Mouse (Mus musculus): ENCODE data around the gene Mrap. TPM values are rescaled to one million over a fixed set of nuclear protein-coding genes. Genes with fewer than 3 reads are reported as not detected.

Mrap gene
- polyA plus RNA-seq, 1 experiment from 2014 or later = 0.25 TPM

- no peaks in the 10 kb centered on the region for H3K4me1 ChIP-seq (ENCODE audit: control insufficient read depth, insufficient read depth, low read length)
- H3K4me2 ChIP-seq (ENCODE audit: low read length) = no peak overlapping the region
- no peaks in the 10 kb centered on the region for H3K9me3 ChIP-seq (replicated peaks; ENCODE audit: control insufficient read depth, low read length, poor library complexity, severe bottlenecking)
- H3K9ac ChIP-seq (ENCODE audit: low read depth, low read length) = no peak overlapping the region
- no peak overlapping the region for H3K4me3 ChIP-seq (ENCODE audit: low read depth, low read length)
- no peak overlapping the region for H3K27ac ChIP-seq (ENCODE audit: low read length)
- H3K27me3 ChIP-seq (ENCODE audit: control insufficient read depth, insufficient read depth, low read depth, low read length) = no peaks in the 10 kb centered on the region
- ATAC-seq = no peak
- peaks cover 26% of the 10 kb centered on the region for H3K36me3 ChIP-seq (ENCODE audit: control insufficient read depth, insufficient read depth, low read length)
These were observed 56.7 kb downstream of the Mrap start for GRCm38 (mm10) chr16:90794708-90795107.

GRCm38 (mm10) chr16:90798446-90798845, 60.4 kb downstream of the Mrap start:
- Histone ChIP-seq H3K4me2 (ENCODE audit: low read length) (no peak overlapping the region), H3K27me3 (ENCODE audit: control insufficient read depth, insufficient read depth, low read depth, low read length) (no peaks in the 10 kb centered on the region), H3K27ac (ENCODE audit: low read length) (no peak overlapping the region), H3K9me3 (replicated peaks; ENCODE audit: control insufficient read depth, low read length, poor library complexity, severe bottlenecking) (no peaks in the 10 kb centered on the region), H3K9ac (ENCODE audit: low read depth, low read length) (no peak overlapping the region), H3K36me3 (ENCODE audit: control insufficient read depth, insufficient read depth, low read length) (peaks cover 14% of the 10 kb centered on the region), H3K4me3 (ENCODE audit: low read depth, low read length) (no peak overlapping the region), H3K4me1 (ENCODE audit: control insufficient read depth, insufficient read depth, low read length) (no peaks in the 10 kb centered on the region)
- no peak for ATAC-seq
- 90% methylated on average over 8 of the region's 8 CpGs for WGBS

- no peak for ATAC-seq
- Histone ChIP-seq H3K9ac (ENCODE audit: low read depth, low read length) (no peak overlapping the region), H3K4me2 (ENCODE audit: low read length) (no peak overlapping the region), H3K27me3 (ENCODE audit: control insufficient read depth, insufficient read depth, low read depth, low read length) (no peaks in the 10 kb centered on the region), H3K4me1 (ENCODE audit: control insufficient read depth, insufficient read depth, low read length) (no peaks in the 10 kb centered on the region), H3K9me3 (replicated peaks; ENCODE audit: control insufficient read depth, low read length, poor library complexity, severe bottlenecking) (no peaks in the 10 kb centered on the region), H3K4me3 (ENCODE audit: low read depth, low read length) (no peak overlapping the region), H3K36me3 (ENCODE audit: control insufficient read depth, insufficient read depth, low read length) (peaks cover 17% of the 10 kb centered on the region), H3K27ac (ENCODE audit: low read length) (no peak overlapping the region)
- WGBS = 91% methylated on average over 5 of the region's 5 CpGs
These were observed 60.8 kb downstream of the Mrap start for GRCm38 (mm10) chr16:90798848-90799247.

Other genes with a start within 250 kb of the Mrap start
- gene Mis18a, start 10.8 kb upstream of the Mrap start, polyA plus RNA-seq (2015; fragmentation: Nextera tagmentation; extraction: Ambion mirVana) = 26.6 and 28.4 TPM in 2 replicates
- gene Urb1, start 72.2 kb downstream of the Mrap start, polyA plus RNA-seq (2015; fragmentation: Nextera tagmentation; extraction: Ambion mirVana) = 7.2 and 7.5 TPM in 2 replicates
- 1.8 and 2.8 TPM in 2 replicates for gene Eva1c, start 88.5 kb downstream of the Mrap start, polyA plus RNA-seq (2015; fragmentation: Nextera tagmentation; extraction: Ambion mirVana)
- 60.7 and 64.4 TPM in 2 replicates for gene Cfap298, start 196.9 kb downstream of the Mrap start, polyA plus RNA-seq (2015; fragmentation: Nextera tagmentation; extraction: Ambion mirVana)

Data from midbrain, embryonic 16.5 days (tissue).